Mouse (Mus musculus) neural tube, embryonic 13.5 days (tissue): ENCODE results near the gene Cacna1a. TPM values are rescaled to one million over a fixed set of nuclear protein-coding genes. Genes with fewer than 3 reads are reported as not detected.
A peak's percentile ranks its signal among the peaks of the same experiment; 100 is the strongest.

Experiments used
- ATAC-seq: fragments of 200-750 bp; cut with Nextera tagmentation; 2 replicates; pipeline ENCODE4 v1.8.0; 2017; ENCODE audit warnings: low read depth, mild to moderate bottlenecking, moderate TSS enrichment, moderate library complexity
- H3K27ac ChIP-seq: fragments of 300-500 bp; sonication (generic); replicated peaks from 2 replicates; pipeline ENCODE4 v1.5.1; 2015; ENCODE audit warnings: moderate library complexity, mild to moderate bottlenecking, inconsistent platforms
- H3K27me3 ChIP-seq: fragments of 300-500 bp; sonication (generic); 2 replicates; pipeline ENCODE4 v1.6.1; 2015; ENCODE audit warnings: mild to moderate bottlenecking, inconsistent platforms
- H3K36me3 ChIP-seq: fragments of 300-500 bp; sonication (generic); 2 replicates; pipeline ENCODE4 v1.6.1; 2015; ENCODE audit warnings: mild to moderate bottlenecking, inconsistent platforms
- H3K4me1 ChIP-seq: fragments of 300-500 bp; sonication (generic); replicated peaks from 2 replicates; pipeline ENCODE4 v1.6.1; 2015; ENCODE audit warnings: inconsistent platforms
- H3K4me2 ChIP-seq: fragments of 300-500 bp; sonication (generic); 2 replicates; pipeline ENCODE4 v1.6.1; 2015; ENCODE audit warnings: inconsistent platforms, mild to moderate bottlenecking, moderate library complexity
- H3K4me3 ChIP-seq: fragments of 300-500 bp; sonication (generic); 2 replicates; pipeline ENCODE4 v1.5.1; 2015; ENCODE audit warnings: mild to moderate bottlenecking, inconsistent platforms
- H3K9ac ChIP-seq: fragments of 300-500 bp; sonication (generic); 2 replicates; pipeline ENCODE4 v1.6.1; 2015; ENCODE audit warnings: moderate library complexity, mild to moderate bottlenecking, inconsistent platforms
- H3K9me3 ChIP-seq: fragments of 300-500 bp; sonication (generic); 2 replicates; pipeline ENCODE4 v1.6.1; 2016; ENCODE audit warnings: inconsistent platforms
- WGBS: fragments of 180-500 bp; shearing (Covaris S2); methylation state at CpG from one replicate; pipeline ENCODE4 v1.1.7; 2015; 5-methylcytosine and 5-hydroxymethylcytosine counted together
- polyA plus RNA-seq: library from polyadenylated mRNA; unstranded; fragments of >200 nt; fragmentation: Nextera tagmentation; extraction: Ambion mirVana; gene quantifications from 2 replicates; pipeline ENCODE4 v1.2.1, GENCODE M21; 2015

Gene Cacna1a
- polyA plus RNA-seq, 1 experiment from 2014 or later = 25.2 TPM

GRCm38 (mm10) chr8:84365197-84365596, 23.0 kb upstream of the Cacna1a start:
- H3K27ac ChIP-seq = no peak overlapping the region
- WGBS = 77% methylated on average over 1 of the region's 1 CpGs

GRCm38 (mm10) chr8:84370972-84371371, 17.3 kb upstream of the Cacna1a start:
- Histone ChIP-seq H3K4me3 (no peak overlapping the region), H3K4me1 (no peaks in the 10 kb centered on the region), H3K27ac (no peak overlapping the region), H3K36me3 (no peaks in the 10 kb centered on the region), H3K9me3 (no peaks in the 10 kb centered on the region), H3K27me3 (no peaks in the 10 kb centered on the region), H3K9ac (no peak overlapping the region), H3K4me2 (no peak overlapping the region)
- no peak for ATAC-seq
- WGBS = 78% methylated on average over 4 of the region's 4 CpGs

More at GRCm38 (mm10) chr8:84365197-84365596, 23.0 kb upstream of the Cacna1a start:
- no peak overlapping the region for H3K4me3 ChIP-seq
- H3K9me3 ChIP-seq = no peaks in the 10 kb centered on the region
- ATAC-seq = peak; percentile 43; the same call in 1 of the 2 replicates
- no peaks in the 10 kb centered on the region for H3K4me1 ChIP-seq
- no peaks in the 10 kb centered on the region for H3K36me3 ChIP-seq
- H3K9ac ChIP-seq = no peak overlapping the region
- no peak overlapping the region for H3K4me2 ChIP-seq
- peaks cover 20% of the 10 kb centered on the region for H3K27me3 ChIP-seq

- Histone ChIP-seq H3K4me2 (no peak overlapping the region), H3K9me3 (no peaks in the 10 kb centered on the region), H3K27me3 (no peaks in the 10 kb centered on the region), H3K36me3 (no peaks in the 10 kb centered on the region), H3K9ac (no peak overlapping the region), H3K27ac (no peak overlapping the region), H3K4me3 (no peak overlapping the region), H3K4me1 (no peaks in the 10 kb centered on the region)
- ATAC-seq = no peak
- 43% methylated on average over 5 of the region's 5 CpGs for WGBS
Observed at GRCm38 (mm10) chr8:84375038-84375437, 13.2 kb upstream of the Cacna1a start.

GRCm38 (mm10) chr8:84375803-84376202, 12.4 kb upstream of the Cacna1a start:
- Histone ChIP-seq H3K4me3 (no peak overlapping the region), H3K4me2 (no peak overlapping the region), H3K9me3 (no peaks in the 10 kb centered on the region), H3K27me3 (no peaks in the 10 kb centered on the region), H3K36me3 (no peaks in the 10 kb centered on the region), H3K27ac (no peak overlapping the region), H3K4me1 (no peaks in the 10 kb centered on the region), H3K9ac (no peak overlapping the region)
- 86% methylated on average over 5 of the region's 5 CpGs for WGBS
- no peak for ATAC-seq

GRCm38 (mm10) chr8:84376564-84376963, 11.7 kb upstream of the Cacna1a start:
- H3K4me2 ChIP-seq = no peak overlapping the region
- H3K27me3 ChIP-seq = no peaks in the 10 kb centered on the region
- H3K9me3 ChIP-seq = no peaks in the 10 kb centered on the region
- no peak overlapping the region for H3K9ac ChIP-seq
- H3K4me3 ChIP-seq = no peak overlapping the region
- H3K27ac ChIP-seq = no peak overlapping the region
- no peaks in the 10 kb centered on the region for H3K4me1 ChIP-seq
- H3K36me3 ChIP-seq = no peaks in the 10 kb centered on the region
- no peak for ATAC-seq
- WGBS = 74% methylated on average over 6 of the region's 6 CpGs

- no peak overlapping the region for H3K4me3 ChIP-seq
Observed at GRCm38 (mm10) chr8:84381676-84382075, 6.6 kb upstream of the Cacna1a start.

GRCm38 (mm10) chr8:84388773-84389172, 533 bp downstream of the Cacna1a start:
- Histone ChIP-seq H3K9ac (no peak overlapping the region), H3K27me3 (no peaks in the 10 kb centered on the region), H3K27ac (no peak overlapping the region), H3K9me3 (no peaks in the 10 kb centered on the region), H3K4me2 (no peak overlapping the region), H3K36me3 (no peaks in the 10 kb centered on the region), H3K4me3 (no peak overlapping the region), H3K4me1 (no peaks in the 10 kb centered on the region)
- WGBS = 81% methylated on average over 9 of the region's 9 CpGs
- ATAC-seq = no peak

More at GRCm38 (mm10) chr8:84381676-84382075, 6.6 kb upstream of the Cacna1a start:
- no peaks in the 10 kb centered on the region for H3K4me1 ChIP-seq
- peaks cover 10% of the 10 kb centered on the region for H3K9me3 ChIP-seq
- no peaks in the 10 kb centered on the region for H3K27me3 ChIP-seq
- no peak overlapping the region for H3K27ac ChIP-seq
- 68% methylated on average over 7 of the region's 7 CpGs for WGBS
- H3K36me3 ChIP-seq = no peaks in the 10 kb centered on the region
- no peak overlapping the region for H3K4me2 ChIP-seq
- H3K9ac ChIP-seq = no peak overlapping the region
- ATAC-seq = no peak

- 91% methylated on average over 3 of the region's 3 CpGs for WGBS
- Histone ChIP-seq H3K36me3 (no peaks in the 10 kb centered on the region), H3K9me3 (no peaks in the 10 kb centered on the region), H3K9ac (no peak overlapping the region), H3K27me3 (no peaks in the 10 kb centered on the region), H3K4me1 (no peaks in the 10 kb centered on the region), H3K27ac (no peak overlapping the region), H3K4me2 (no peak overlapping the region), H3K4me3 (no peak overlapping the region)
- no peak for ATAC-seq
Observed at GRCm38 (mm10) chr8:84389173-84389572, 933 bp downstream of the Cacna1a start.

GRCm38 (mm10) chr8:84391611-84392010, 3.4 kb downstream of the Cacna1a start:
- no peak overlapping the region for H3K4me3 ChIP-seq
- H3K9ac ChIP-seq = no peak overlapping the region
- H3K27me3 ChIP-seq = no peaks in the 10 kb centered on the region
- H3K27ac ChIP-seq = no peak overlapping the region
- no peaks in the 10 kb centered on the region for H3K36me3 ChIP-seq
- no peak for ATAC-seq
- H3K4me1 ChIP-seq = no peaks in the 10 kb centered on the region
- 86% methylated on average over 5 of the region's 5 CpGs for WGBS
- H3K4me2 ChIP-seq = no peak overlapping the region
- H3K9me3 ChIP-seq = no peaks in the 10 kb centered on the region

- no peaks in the 10 kb centered on the region for H3K27me3 ChIP-seq
- no peaks in the 10 kb centered on the region for H3K4me1 ChIP-seq
- no peak overlapping the region for H3K4me3 ChIP-seq
- H3K9me3 ChIP-seq = peaks cover 4% of the 10 kb centered on the region; the same call in 1 of the 2 replicates
- no peak overlapping the region for H3K4me2 ChIP-seq
- no peak for ATAC-seq
- H3K36me3 ChIP-seq = no peaks in the 10 kb centered on the region
- 70% methylated on average over 6 of the region's 6 CpGs for WGBS
- H3K27ac ChIP-seq = no peak overlapping the region
- no peak overlapping the region for H3K9ac ChIP-seq
Observed at GRCm38 (mm10) chr8:84395751-84396457, 7.7 kb downstream of the Cacna1a start.

- Histone ChIP-seq H3K36me3 (peaks cover 5% of the 10 kb centered on the region), H3K27ac (peak overlapping the region; percentile 92), H3K4me3 (peak overlapping the region; percentile 70), H3K9ac (peak overlapping the region; percentile 94), H3K4me1 (peaks cover 36% of the 10 kb centered on the region), H3K27me3 (no peaks in the 10 kb centered on the region), H3K9me3 (no peaks in the 10 kb centered on the region), H3K4me2 (peak overlapping the region; percentile 80)
- peak; percentile 75 for ATAC-seq
- WGBS = 1% methylated on average over 70 of the region's 72 CpGs
Observed at GRCm38 (mm10) chr8:84413886-84414851, 25.9 kb downstream of the Cacna1a start.

- peak overlapping the region; percentile 94 for H3K9ac ChIP-seq
- H3K36me3 ChIP-seq = peaks cover 13% of the 10 kb centered on the region
- WGBS = under 1% methylated on average over 19 of the region's 20 CpGs
- peak overlapping the region; percentile 70 for H3K4me3 ChIP-seq
- peak overlapping the region; percentile 80 for H3K4me2 ChIP-seq
- no peaks in the 10 kb centered on the region for H3K9me3 ChIP-seq
- no peaks in the 10 kb centered on the region for H3K27me3 ChIP-seq
- H3K27ac ChIP-seq = peak overlapping the region; percentile 92
- peaks cover 36% of the 10 kb centered on the region for H3K4me1 ChIP-seq
- ATAC-seq = no peak
Observed at GRCm38 (mm10) chr8:84414918-84415317, 26.7 kb downstream of the Cacna1a start.
